27 mouse cellular contexts compared by ENCODE assay signal in the genomic region with DNA sequence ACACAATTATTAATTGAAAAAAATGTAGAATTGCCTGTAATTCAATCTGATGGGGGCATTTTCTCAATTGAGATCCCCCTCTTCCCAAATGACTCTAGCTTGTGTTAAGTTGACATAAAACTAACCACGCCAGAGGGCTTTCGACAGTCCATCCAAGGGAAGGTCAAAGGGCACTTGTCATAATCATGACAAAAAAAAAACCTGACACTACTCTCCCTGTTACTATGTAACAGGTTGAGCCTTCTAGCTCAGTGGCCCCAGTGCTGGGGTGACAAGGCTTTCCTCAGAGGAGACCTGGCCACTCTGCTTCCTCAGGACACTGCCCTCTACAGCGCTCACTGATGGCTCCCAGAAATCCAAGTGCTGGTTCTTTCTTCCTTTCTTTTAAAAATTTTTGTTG. TPM values are rescaled to one million over a fixed set of nuclear protein-coding genes. Genes with fewer than 3 reads are reported as not detected.
"Had no signal": no experiment of that assay in that cellular context is flagged by ENCODE, and none has a peak within 500 bp of the region (broad histone marks: within the 10 kb centered on the region; RNA-seq: fewer than 3 reads in every experiment).

No protein-coding gene starts in this region.

- H3K9ac ChIP-seq: liver, embryonic 14.5 days; lung, embryonic 14.5 days; midbrain, embryonic 13.5 days; neural tube, embryonic 13.5 days; neural tube, embryonic 15.5 days had no signal

- H3K4me3 ChIP-seq: midbrain, embryonic 10.5 days; midbrain, embryonic 13.5 days; myocyte; neural tube, embryonic 13.5 days; neural tube, embryonic 15.5 days had no signal

- H3K9me3 ChIP-seq: midbrain, embryonic 10.5 days; midbrain, embryonic 13.5 days; neural tube, embryonic 13.5 days; neural tube, embryonic 15.5 days had no signal

- H3K27ac ChIP-seq: liver, embryonic 14.5 days; midbrain, embryonic 10.5 days; midbrain, embryonic 13.5 days; neural tube, embryonic 13.5 days; neural tube, embryonic 15.5 days had no signal

- H3K36me3 ChIP-seq: midbrain, embryonic 10.5 days; midbrain, embryonic 13.5 days; neural tube, embryonic 13.5 days; neural tube, embryonic 15.5 days had no signal

- DNase-seq: lung, adult 18-20 months; lung, embryonic 14.5 days; lung, postnatal 10 days; lung, postnatal 4 days; retina, postnatal 1 day; right cerebral cortex, adult 18-20 months; right cerebral cortex, postnatal 25 days; right cerebral cortex, postnatal 4 days; spleen, adult 18-20 months; thymus, adult 18-20 months; thymus, postnatal 14 days; thymus, postnatal 36 days had no signal

- H3K4me1 ChIP-seq: midbrain, embryonic 10.5 days; midbrain, embryonic 13.5 days; neural tube, embryonic 13.5 days; neural tube, embryonic 15.5 days had no signal

- H3K27me3 ChIP-seq: midbrain, embryonic 13.5 days; neural tube, embryonic 13.5 days; neural tube, embryonic 15.5 days had no signal

- ATAC-seq: midbrain, embryonic 13.5 days; midbrain, embryonic 16.5 days had no signal

- H3K4me2 ChIP-seq: lung, embryonic 14.5 days; midbrain, embryonic 13.5 days; neural tube, embryonic 13.5 days; neural tube, embryonic 15.5 days had no signal

RNA-seq across cellular contexts. Expression of gene Ffar2, which starts 0.7 kb away (rescaled TPM):
- polyA plus RNA-seq: midbrain, embryonic 10.5 days; myocyte; neural tube, embryonic 11.5 days had no signal

RNA-seq across cellular contexts. Expression of gene Ffar3, which starts 31.7 kb away (rescaled TPM):
- total RNA-seq: megakaryocyte, adult 5-6 weeks; megakaryocyte-erythroid progenitor cell, adult 5-6 weeks had no signal
- polyA plus RNA-seq: liver, embryonic 14.5 days; liver, embryonic 16.5 days; lung, embryonic 14.5 days; lung, embryonic 16.5 days; midbrain, embryonic 10.5 days; midbrain, embryonic 13.5 days; midbrain, embryonic 16.5 days; myocyte; neural tube, embryonic 11.5 days; neural tube, embryonic 13.5 days; neural tube, embryonic 15.5 days; stomach, embryonic 14.5 days; thymus, postnatal 0 days had no signal

RNA-seq across cellular contexts. Expression of gene Krtdap, which starts 36.6 kb away (rescaled TPM):
- total RNA-seq: megakaryocyte, adult 5-6 weeks; megakaryocyte-erythroid progenitor cell, adult 5-6 weeks had no signal
- polyA plus RNA-seq: liver, embryonic 14.5 days; lung, embryonic 14.5 days; midbrain, embryonic 10.5 days; midbrain, embryonic 13.5 days; midbrain, embryonic 16.5 days; myocyte; neural tube, embryonic 11.5 days; small intestine, adult 2 months had no signal

RNA-seq across cellular contexts. Expression of gene Ffar1, which starts 37.1 kb away (rescaled TPM):
- polyA plus RNA-seq: liver, embryonic 16.5 days; lung, embryonic 14.5 days; lung, embryonic 16.5 days; midbrain, embryonic 10.5 days; midbrain, embryonic 13.5 days; midbrain, embryonic 16.5 days; myocyte; neural tube, embryonic 11.5 days; neural tube, embryonic 13.5 days; neural tube, embryonic 15.5 days; stomach, embryonic 14.5 days; thymus, postnatal 0 days had no signal

RNA-seq across cellular contexts. Expression of gene Cd22, which starts 55.8 kb away (rescaled TPM):
- polyA plus RNA-seq: midbrain, embryonic 13.5 days; midbrain, embryonic 16.5 days; myocyte had no signal
